Mouse (Mus musculus): ENCODE data around the gene Ubb.

DNA sequence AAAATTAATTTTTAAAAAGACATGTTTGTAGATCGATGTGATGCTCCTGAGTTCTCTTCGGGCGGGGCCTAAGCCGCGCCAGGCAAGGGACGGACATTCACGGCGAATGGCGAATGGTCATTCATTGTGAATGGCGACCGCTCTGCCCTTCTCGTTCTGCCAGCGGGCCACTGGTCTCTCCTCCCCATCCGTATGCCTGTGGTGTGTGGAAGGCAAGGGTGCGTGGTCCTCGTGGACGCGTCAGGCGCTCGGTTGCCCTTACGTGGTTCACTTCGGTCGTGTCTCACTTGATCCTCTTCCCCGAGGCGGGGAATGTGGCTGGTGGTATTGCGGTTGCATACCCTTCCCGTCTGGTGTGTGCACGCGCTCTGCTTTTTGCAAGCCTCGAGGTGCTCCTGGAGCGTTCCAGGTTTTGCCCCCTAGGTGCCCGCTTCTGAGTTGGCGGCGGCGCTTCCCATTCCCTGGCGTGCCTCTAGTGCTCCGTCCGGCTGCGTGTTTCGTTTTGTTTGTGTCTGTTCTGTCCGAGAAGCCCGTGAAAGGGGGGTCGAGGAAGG lies 9.6 kb downstream of the Ubb start:
- TF ChIP-seq CTCF (IDR thresholded peaks at IDR 0.05; ENCODE audit: low read depth, low read length), result no peak
- no peak for TF ChIP-seq GATA1 (IDR thresholded peaks at IDR 0.05; ENCODE audit: borderline replicate concordance, low read length)

All from G1E (cell line).